Mouse (Mus musculus) lung, postnatal 0 days (tissue): ENCODE data around the gene Hes7. TPM values are rescaled to one million over a fixed set of nuclear protein-coding genes. Genes with fewer than 3 reads are reported as not detected.
A peak's percentile ranks its signal among the peaks of the same experiment; 100 is the strongest.

ENCODE experiments used
- ATAC-seq: fragments of 200-750 bp; cut with Nextera tagmentation; 2 replicates; pipeline ENCODE4 v1.8.0; 2017; ENCODE audit warnings: moderate library complexity
- DNase-seq: peaks from one replicate; pipeline ENCODE4 v3.0.0-alpha.2; 2016; ENCODE audit warnings: low spot score
- H3K27ac ChIP-seq: fragments of 300-500 bp; sonication (generic); 2 replicates; pipeline ENCODE4 v1.5.1; 2014; ENCODE audit warnings: antibody characterized with exemption, mild to moderate bottlenecking, low read length, mixed read lengths
- H3K27me3 ChIP-seq: fragments of 300-500 bp; sonication (generic); replicated peaks from 2 replicates; pipeline ENCODE4 v1.6.1; 2014; ENCODE audit warnings: low read length, mixed read lengths; ENCODE audit not compliant: insufficient read depth
- H3K36me3 ChIP-seq: fragments of 300-500 bp; sonication (generic); 2 replicates; pipeline ENCODE4 v1.6.1; 2014; ENCODE audit warnings: low read length, mixed read lengths; ENCODE audit not compliant: insufficient read depth
- H3K4me1 ChIP-seq: fragments of 300-500 bp; sonication (generic); 2 replicates; pipeline ENCODE4 v1.6.1; 2014; ENCODE audit warnings: antibody characterized with exemption, low read depth, low read length, mixed read lengths; ENCODE audit not compliant: insufficient read depth
- H3K4me2 ChIP-seq: fragments of 300-500 bp; sonication (generic); replicated peaks from 2 replicates; pipeline ENCODE4 v1.6.1; 2014; ENCODE audit warnings: low read depth, mild to moderate bottlenecking, low read length, moderate library complexity, mixed read lengths
- H3K4me3 ChIP-seq: fragments of 300-500 bp; sonication (generic); 2 replicates; pipeline ENCODE4 v1.5.1; 2014; ENCODE audit warnings: low read depth, low read length
- H3K9ac ChIP-seq: fragments of 300-500 bp; sonication (generic); replicated peaks from 2 replicates; pipeline ENCODE4 v1.6.1; 2014; ENCODE audit warnings: low read depth, mild to moderate bottlenecking
- H3K9me3 ChIP-seq: fragments of 300-500 bp; sonication (generic); 2 replicates; pipeline ENCODE4 v1.6.1; 2016; ENCODE audit warnings: low read length, mixed read lengths
- CTCF ChIP-seq: IDR thresholded peaks from 2 replicates; pipeline ENCODE4 v1.5.1; 2016; ENCODE audit warnings: antibody characterized with exemption, mild to moderate bottlenecking
- EP300 ChIP-seq: IDR thresholded peaks from 2 replicates; pipeline ENCODE4 v1.6.1; 2016; ENCODE audit warnings: antibody characterized with exemption, mild to moderate bottlenecking, control low read depth
- WGBS: fragments of 180-500 bp; shearing (Covaris S2); extraction: QIAGEN DNeasy Blood & Tissue Kit; methylation state at CpG from one replicate; pipeline ENCODE4 v1.1.7; 2014; 5-methylcytosine and 5-hydroxymethylcytosine counted together
- polyA plus RNA-seq: library from polyadenylated mRNA; unstranded; fragments of >200 nt; fragmentation: Nextera tagmentation; extraction: Ambion mirVana; gene quantifications from 2 replicates; pipeline ENCODE4 v1.2.1, GENCODE M21; 2015

Hes7 gene
- polyA plus RNA-seq, 1 experiment from 2014 or later, result 0.49 TPM

DNA sequence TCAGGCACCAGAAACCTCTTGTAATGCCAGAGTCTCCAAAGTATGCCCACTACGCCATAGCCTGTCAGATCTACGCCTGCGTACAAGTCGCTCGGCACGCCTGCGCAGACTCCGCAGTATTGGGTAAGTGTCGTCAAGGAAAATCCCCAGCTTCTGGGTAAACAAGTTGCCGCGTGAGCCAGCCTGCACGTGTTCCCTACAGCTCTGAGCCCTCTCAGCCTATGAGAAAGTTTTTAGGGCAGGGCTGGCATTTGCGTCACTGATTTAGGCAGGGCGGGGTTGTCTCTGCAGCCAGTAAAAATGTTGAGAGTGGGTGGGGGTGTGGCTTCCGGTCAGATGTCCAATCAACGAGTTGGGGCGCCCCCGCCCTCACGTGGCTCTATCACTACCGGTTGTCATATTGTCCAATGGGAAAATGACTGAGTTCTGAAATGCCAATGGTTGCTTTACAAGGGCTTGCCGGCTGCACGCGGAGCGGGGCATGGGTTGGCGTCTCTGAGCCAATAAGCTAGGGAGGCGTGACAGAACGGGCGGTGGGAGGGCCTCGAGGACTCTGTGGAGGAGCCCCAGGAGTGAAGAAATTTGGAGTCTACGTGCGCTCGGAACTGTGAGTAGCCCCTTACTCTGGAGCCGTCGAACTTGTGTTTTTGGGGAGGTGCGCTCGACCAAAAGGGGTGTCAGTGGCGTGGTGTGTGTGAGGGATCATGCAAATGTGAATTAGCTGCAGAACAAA is 25.3 kb upstream of the Hes7 start, which contains the start of gene Per1:
TSS of gene Per1 (plus strand) at position 521 of the 733 bp plus-strand sequence.
- peak; percentile 78 for ATAC-seq
- no peaks in the 10 kb centered on the region for H3K9me3 ChIP-seq
- under 1% methylated on average over 37 of the region's 37 CpGs for WGBS

GRCm38 (mm10) chr11:69095511-69096231 is 24.5 kb upstream of the Hes7 start:
- Histone ChIP-seq H3K36me3 (peaks cover 4% of the 10 kb centered on the region; the same call in 1 of the 2 replicates), H3K4me3 (peak overlapping the region; percentile 97), H3K27ac (peak overlapping the region; percentile 100), H3K9me3 (no peaks in the 10 kb centered on the region), H3K4me2 (peak overlapping the region; percentile 76), H3K27me3 (no peaks in the 10 kb centered on the region), H3K9ac (peak overlapping the region; percentile 100), H3K4me1 (peaks cover 16% of the 10 kb centered on the region)
- TF ChIP-seq EP300 (no peak; the same call in 1 of the 2 replicates), CTCF (no peak)
- DNase-seq, result peak; percentile 86
- no peak for ATAC-seq
- under 1% methylated on average over 27 of the region's 27 CpGs for WGBS

More for the DNA sequence above, 25.3 kb upstream of the Hes7 start, which contains the start of gene Per1:
- no peaks in the 10 kb centered on the region for H3K27me3 ChIP-seq
- TF ChIP-seq CTCF (no peak), EP300 (peak; percentile 99)
- H3K9ac ChIP-seq, result peak within 1 kb of the TSS; percentile 100
- H3K4me3 ChIP-seq, result peak within 1 kb of the TSS; percentile 97
- peaks cover 11% of the 10 kb centered on the region; the same call in 1 of the 2 replicates for H3K4me1 ChIP-seq
- H3K36me3 ChIP-seq, result 0 out of 2 replicates have a peak, but pooled peaks cover under 1% of the 10 kb centered on the region
- peak within 1 kb of the TSS; percentile 100 for H3K27ac ChIP-seq
- peak within 1 kb of the TSS; percentile 76 for H3K4me2 ChIP-seq
- peak; percentile 100 for DNase-seq

- WGBS, result 7% methylated on average over 7 of the region's 9 CpGs
- H3K36me3 ChIP-seq, result peaks cover 12% of the 10 kb centered on the region
- peak overlapping the region; percentile 97 for H3K4me3 ChIP-seq
- ATAC-seq, result no peak
- no peaks in the 10 kb centered on the region for H3K9me3 ChIP-seq
- TF ChIP-seq CTCF (no peak), EP300 (no peak)
- H3K9ac ChIP-seq, result peak overlapping the region; percentile 100
- H3K4me1 ChIP-seq, result peaks cover 16% of the 10 kb centered on the region
- no peaks in the 10 kb centered on the region for H3K27me3 ChIP-seq
- DNase-seq, result no peak
- H3K4me2 ChIP-seq, result peak overlapping the region; percentile 76
- peak overlapping the region; percentile 100 for H3K27ac ChIP-seq
Measured at GRCm38 (mm10) chr11:69096360-69096986, 23.7 kb upstream of the Hes7 start.

DNA sequence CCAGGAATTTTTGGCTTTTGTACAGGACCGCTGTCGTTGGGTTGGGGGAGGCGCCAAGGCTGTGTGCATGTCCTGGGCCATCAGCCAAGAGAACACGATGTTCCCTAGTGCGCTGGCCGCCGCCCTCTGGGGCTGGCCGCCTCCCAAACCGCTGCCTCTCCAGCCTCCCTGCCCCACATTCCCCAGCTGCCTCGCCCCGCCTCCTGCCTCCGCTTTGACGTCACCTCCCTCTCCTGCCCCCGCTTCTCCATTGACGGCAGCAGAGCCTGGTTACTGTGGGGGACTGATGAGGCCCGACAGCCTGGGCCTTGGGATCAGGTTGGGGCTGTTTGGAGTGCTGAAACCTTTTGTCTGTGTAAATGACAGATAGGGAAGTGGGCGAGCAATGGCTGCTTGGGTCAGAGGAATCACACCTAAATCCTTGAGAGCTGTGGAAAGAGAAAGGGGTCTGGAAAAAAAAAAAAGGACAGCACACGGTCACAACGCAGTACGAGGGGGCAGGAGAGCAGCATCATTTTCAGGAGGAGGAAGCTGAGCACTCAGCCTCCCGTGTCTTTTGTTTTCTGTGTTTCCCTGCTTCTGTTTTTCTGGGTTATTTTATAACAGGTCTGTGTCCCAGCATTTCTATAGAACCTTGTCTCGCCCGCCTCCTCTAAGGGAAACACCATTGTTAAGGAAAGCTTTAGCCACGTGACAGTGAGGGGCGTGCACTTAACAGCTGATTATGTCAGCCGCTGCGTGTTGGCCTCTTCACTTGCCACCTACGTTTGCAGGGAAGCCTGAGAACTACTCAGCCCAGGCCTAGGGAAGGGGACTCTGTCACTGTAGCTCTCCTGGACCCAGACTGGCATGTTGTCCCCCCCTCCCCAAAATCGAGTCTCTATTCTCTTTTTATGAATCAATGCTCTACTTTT is 23.0 kb upstream of the Hes7 start:
- Histone ChIP-seq H3K27ac (peak overlapping the region; percentile 100), H3K4me3 (peak overlapping the region; percentile 97), H3K9ac (peak overlapping the region; percentile 100), H3K27me3 (no peaks in the 10 kb centered on the region), H3K9me3 (no peaks in the 10 kb centered on the region), H3K4me2 (peak overlapping the region; percentile 76), H3K4me1 (peaks cover 16% of the 10 kb centered on the region), H3K36me3 (peaks cover 19% of the 10 kb centered on the region)
- TF ChIP-seq CTCF, result no peak
- TF ChIP-seq EP300, result peak; percentile 100
- ATAC-seq (peak; percentile 61), DNase-seq (peak; percentile 100)
- under 1% methylated on average over 29 of the region's 29 CpGs for WGBS

GRCm38 (mm10) chr11:69098039-69098761 is 22.0 kb upstream of the Hes7 start:
- no peak for DNase-seq
- WGBS, result 7% methylated on average over 8 of the region's 8 CpGs
- H3K4me3 ChIP-seq, result peak overlapping the region; percentile 97

More at GRCm38 (mm10) chr11:69098039-69098761, 22.0 kb upstream of the Hes7 start:
- H3K27ac ChIP-seq, result peak overlapping the region; percentile 100
- H3K27me3 ChIP-seq, result no peaks in the 10 kb centered on the region
- peaks cover 16% of the 10 kb centered on the region for H3K4me1 ChIP-seq
- H3K9me3 ChIP-seq, result no peaks in the 10 kb centered on the region
- H3K4me2 ChIP-seq, result peak overlapping the region; percentile 76
- TF ChIP-seq EP300 (no peak), CTCF (no peak)
- H3K9ac ChIP-seq, result peak overlapping the region; percentile 58
- H3K36me3 ChIP-seq, result peaks cover 29% of the 10 kb centered on the region
- no peak for ATAC-seq
